Mouse (Mus musculus): ENCODE results near the gene St3gal3. TPM values are rescaled to one million over a fixed set of nuclear protein-coding genes. Genes with fewer than 3 reads are reported as not detected.

St3gal3 gene
- total RNA-seq, 1 experiment from 2014 or later, result 34.1 TPM

- no peak for DNase-seq
These were observed 117.5 kb downstream of the St3gal3 start for GRCm38 (mm10) chr4:118017021-118017805.

- no peak for DNase-seq
These were observed 118.3 kb downstream of the St3gal3 start for GRCm38 (mm10) chr4:118016323-118016911.

GRCm38 (mm10) chr4:118015636-118016035 is 119.1 kb downstream of the St3gal3 start:
- DNase-seq, result peak; percentile 71

- no peak for DNase-seq
These were observed 119.6 kb downstream of the St3gal3 start for GRCm38 (mm10) chr4:118015126-118015525.

- DNase-seq, result no peak
These were observed 124.0 kb downstream of the St3gal3 start for GRCm38 (mm10) chr4:118010661-118011173.

- DNase-seq, result no peak
These were observed 126.2 kb downstream of the St3gal3 start for GRCm38 (mm10) chr4:118008433-118009033.

- no peak for DNase-seq
These were observed 133.4 kb downstream of the St3gal3 start for GRCm38 (mm10) chr4:118001355-118001754.

- DNase-seq, result no peak
These were observed 134.0 kb downstream of the St3gal3 start for GRCm38 (mm10) chr4:118000605-118001208.

GRCm38 (mm10) chr4:117999951-118000350 is 134.8 kb downstream of the St3gal3 start:
- DNase-seq, result peak; percentile 42

- peak; percentile 29 for DNase-seq
These were observed 137.1 kb downstream of the St3gal3 start for GRCm38 (mm10) chr4:117997381-117998269.

- no peak for DNase-seq
These were observed 138.0 kb downstream of the St3gal3 start for GRCm38 (mm10) chr4:117996701-117997100.

GRCm38 (mm10) chr4:117995461-117995860 is 139.3 kb downstream of the St3gal3 start:
- DNase-seq, result no peak

- no peak for DNase-seq
These were observed 141.3 kb downstream of the St3gal3 start for GRCm38 (mm10) chr4:117993421-117993820.

GRCm38 (mm10) chr4:117992872-117993271 is 141.8 kb downstream of the St3gal3 start:
- no peak for DNase-seq

- DNase-seq, result peak; percentile 42
These were observed 142.7 kb downstream of the St3gal3 start for GRCm38 (mm10) chr4:117992036-117992435.

GRCm38 (mm10) chr4:117991055-117991627 is 143.6 kb downstream of the St3gal3 start:
- no peak for DNase-seq

GRCm38 (mm10) chr4:117990571-117990970 is 144.1 kb downstream of the St3gal3 start:
- DNase-seq, result no peak

GRCm38 (mm10) chr4:117989801-117990200 is 144.9 kb downstream of the St3gal3 start:
- DNase-seq, result no peak

GRCm38 (mm10) chr4:117986766-117987165 is 147.9 kb downstream of the St3gal3 start:
- no peak for DNase-seq

- DNase-seq, result no peak
These were observed 149.6 kb downstream of the St3gal3 start for GRCm38 (mm10) chr4:117984993-117985587.

- DNase-seq, result no peak
These were observed 150.5 kb downstream of the St3gal3 start for GRCm38 (mm10) chr4:117984206-117984605.
